Mouse (Mus musculus) cerebellum, adult (tissue): ENCODE data around the gene Nedd9.

Experiments
- ATAC-seq: cut with Nextera tagmentation; 2 replicates; pipeline ENCODE4 v1.9.2; 2017; ENCODE audit warnings: mild to moderate bottlenecking, moderate library complexity, mixed read lengths; ENCODE audit not compliant: insufficient number of reproducible peaks, low FRiP score, low TSS enrichment

Gene Nedd9

DNA sequence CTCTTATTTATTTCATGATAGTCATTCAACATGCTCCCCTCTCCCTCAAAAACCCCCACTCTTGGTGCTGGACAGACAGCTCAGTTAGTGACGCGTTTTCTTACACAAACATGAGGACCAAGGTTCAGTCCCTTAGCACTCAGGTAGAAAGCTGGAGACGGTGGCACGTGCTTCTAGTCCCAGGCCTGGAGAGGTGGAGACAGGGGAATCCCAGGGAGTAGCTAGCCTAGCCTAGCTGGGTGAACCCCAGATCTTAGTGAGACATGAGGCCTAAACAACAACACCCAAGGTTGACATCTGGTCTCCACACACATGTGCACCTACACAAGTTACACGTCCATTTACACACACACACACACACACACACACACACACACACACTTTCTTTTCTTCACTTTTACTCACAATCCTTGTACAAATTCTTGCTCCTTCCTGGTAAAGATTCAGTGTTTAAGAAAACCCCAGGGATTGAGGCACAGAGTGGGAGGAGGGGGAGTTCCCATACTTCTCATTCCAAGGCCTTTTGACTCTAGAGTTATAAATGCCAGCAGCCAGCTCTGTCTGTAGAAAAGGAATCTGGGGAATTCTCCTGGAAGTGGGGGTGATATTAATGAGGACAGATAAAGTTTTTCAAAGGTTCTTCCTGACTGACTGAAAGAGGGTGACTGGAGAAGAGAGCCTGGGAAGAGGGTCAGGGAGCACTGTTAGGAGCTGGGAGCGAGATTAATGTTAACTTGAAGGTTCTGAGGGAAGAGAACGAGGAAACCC lies 29.9 kb downstream of the Nedd9 start:
- ATAC-seq = no peak

DNA sequence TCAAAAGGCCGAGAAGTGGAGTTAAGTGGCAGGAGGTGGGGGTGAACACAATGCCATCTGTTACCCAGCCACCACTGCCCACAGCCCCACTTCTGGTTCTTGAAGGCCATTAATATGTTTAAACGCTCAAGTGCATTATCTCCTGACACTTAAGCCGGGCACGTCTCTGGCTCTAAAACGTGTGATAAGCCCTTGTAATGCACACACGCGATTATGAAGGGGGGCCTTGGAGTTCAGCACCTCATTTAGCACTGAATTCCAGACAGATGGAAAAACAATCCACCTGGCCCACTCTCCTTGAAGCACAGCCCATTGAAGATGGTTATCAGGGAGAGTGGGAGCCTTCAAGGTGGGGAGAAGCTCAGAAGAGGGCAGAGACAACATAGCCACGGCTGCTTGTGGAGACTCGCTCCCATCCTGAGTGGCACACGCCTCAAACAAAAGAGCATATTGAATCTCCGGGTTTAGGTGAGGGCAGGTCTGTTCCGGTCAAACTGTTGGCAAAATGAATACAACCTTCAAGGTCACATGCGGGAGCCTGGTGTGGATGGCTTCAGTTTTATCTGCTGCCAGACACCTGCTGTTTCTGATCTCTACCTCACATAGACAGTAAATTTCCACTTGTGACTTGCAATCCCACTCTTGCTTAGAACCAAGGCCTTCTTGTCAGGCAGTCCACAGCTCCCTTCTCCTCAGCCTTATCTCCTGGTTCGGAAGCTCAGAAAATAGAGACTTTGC lies 30.7 kb downstream of the Nedd9 start:
- ATAC-seq = no peak

DNA sequence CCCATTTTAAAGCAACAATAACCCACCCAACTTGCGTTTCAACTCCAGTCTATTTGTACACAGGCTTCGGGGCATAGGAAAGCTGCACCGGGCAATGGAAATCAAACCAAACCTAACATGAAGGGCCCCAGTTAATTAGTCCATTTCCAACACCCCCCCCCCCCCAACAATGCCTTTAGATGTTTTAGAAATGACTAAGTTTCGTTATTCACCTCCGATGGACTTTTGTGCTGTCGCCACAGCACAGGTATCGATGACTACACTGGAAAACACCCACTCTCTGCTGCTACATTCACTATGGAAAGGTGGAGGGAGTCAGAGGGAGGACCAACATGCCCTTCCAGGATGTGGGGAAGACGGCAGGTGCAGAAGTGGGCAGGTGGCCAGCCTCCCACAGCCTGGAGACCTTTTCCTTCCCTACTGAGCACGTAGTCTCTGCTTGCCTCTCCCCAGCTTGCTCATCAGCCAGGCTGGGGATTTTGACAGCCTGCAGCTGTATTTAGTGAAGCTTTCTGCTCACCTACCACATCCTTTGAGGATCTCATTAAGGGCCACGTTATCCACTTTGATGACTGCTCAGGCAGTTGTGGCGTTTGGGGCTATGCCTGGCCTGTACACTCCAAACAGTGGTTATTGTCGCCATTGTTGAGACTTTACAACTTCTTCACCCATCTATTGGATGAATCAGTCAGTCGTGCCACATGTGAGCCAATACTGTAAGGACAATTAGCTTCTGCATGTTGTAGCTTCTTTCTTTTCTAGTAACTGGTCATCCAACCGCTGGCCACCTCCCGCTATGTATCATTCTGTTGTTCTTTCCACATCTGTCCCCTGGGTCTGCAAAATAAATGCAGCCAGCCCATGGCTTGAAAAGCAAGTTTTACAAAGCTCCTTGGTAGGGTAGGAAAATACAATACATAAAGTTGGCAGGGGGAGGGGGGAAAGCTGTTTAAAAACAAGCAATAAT lies 33.7 kb downstream of the Nedd9 start:
- no peak for ATAC-seq

DNA sequence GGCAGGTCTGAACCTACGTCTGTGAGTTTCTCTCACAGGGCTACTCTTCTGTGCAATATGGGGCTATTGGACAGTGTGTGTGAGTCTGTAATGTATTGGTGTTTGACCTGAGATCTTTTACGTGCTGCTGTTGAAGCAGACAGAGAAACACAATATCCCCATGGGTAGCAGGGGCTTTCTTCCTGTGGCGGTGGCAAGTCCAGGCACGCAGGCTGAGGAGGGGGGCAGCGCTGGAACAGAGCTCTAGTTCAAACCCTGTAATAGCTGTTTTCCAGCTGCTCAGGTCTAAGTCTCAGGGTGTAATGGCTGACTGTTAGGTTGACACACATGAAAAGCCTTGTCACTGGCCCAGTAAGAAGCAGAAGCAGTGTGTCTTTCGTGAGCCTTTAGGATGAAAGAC lies 36.3 kb downstream of the Nedd9 start:
- ATAC-seq = no peak

DNA sequence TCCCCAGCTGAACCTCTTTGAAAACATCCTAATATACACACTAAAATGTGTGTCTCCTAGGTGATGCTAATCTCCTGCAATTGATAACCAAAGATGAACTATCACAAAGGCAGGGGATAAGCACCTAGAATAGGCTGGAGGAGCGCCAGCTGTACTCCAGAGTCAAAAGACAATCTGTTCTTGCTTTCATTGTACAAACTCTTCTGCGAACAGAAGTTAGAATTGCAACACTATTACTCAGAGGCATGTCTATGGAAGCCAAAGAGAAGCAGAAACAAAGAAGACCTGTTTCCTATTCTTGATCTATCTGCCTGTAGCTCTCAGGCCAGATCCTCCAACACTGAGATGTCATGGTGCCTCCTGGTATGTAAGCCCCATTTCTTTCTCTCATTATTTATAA lies 38.0 kb downstream of the Nedd9 start:
- no peak for ATAC-seq

DNA sequence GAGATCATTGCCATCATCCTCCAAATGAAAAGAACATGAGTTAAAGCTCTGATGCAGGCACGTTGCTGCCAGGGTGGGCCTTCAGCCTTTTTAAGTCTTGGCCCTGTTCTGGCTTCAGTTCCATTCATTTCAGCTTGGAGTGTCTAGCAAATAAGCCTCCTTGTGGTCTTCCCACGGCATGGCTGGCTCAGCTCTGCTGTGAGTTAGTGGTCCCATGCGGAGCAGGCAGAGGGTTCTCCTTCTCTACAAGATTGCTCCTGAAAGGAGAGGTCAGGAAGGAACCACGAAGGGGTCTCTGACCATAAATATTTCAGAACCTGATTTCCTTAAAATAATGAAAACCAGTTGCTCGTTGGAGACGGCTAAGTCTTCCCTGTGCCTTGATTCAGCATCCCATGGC lies 40.0 kb downstream of the Nedd9 start:
- no peak for ATAC-seq

DNA sequence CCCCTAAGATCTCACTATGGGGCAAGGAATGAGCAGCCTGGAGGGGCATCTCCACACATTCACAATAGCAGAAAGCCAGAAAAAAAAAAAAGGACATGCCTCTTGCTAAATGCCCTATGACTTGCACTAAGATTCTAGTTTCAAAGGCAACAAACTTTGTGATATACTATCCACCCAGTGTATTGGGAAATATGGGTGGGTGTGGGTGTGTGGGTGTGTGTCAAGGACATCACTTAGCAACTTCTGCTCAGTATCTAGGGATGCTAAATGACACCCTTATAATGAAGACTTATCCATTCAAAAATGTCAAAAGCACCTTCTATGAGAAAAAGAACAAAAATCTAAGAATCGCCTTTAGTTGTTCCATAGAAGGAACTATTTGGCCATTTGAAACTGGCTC lies 40.6 kb downstream of the Nedd9 start:
- ATAC-seq = no peak

DNA sequence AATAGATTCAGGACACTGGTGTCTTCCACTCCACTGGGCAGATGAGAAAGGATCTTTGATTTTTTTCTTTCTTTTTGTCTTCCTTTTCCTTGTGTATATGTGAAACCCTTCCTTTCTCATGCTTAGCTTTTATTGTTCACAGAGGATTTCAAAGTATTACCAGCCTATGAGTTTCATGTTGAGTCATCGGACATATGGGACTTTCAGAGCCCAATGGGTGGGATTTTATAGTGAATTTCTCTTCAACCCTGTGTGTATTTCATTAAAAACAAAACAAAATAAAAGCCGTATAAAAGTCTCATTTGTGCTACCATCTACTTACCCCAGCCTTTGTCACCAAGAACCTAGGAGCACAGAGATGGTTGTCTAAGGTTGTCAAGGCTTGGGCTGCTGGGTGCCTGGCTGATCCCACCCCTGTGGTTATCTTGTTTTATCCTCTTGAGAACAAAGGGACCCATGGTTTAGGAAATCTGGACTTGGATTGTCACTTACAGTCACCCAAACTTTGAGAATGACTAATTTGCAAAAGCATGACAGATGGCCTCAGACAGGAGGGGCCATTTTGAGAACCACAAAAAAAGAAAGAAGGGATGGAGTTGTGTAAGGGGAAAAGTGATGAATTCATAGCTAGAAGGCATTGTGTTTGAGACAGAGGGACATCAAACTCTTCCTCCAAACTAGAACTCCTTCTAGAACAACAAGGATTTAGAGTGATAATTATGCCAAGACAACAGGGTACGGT lies 41.9 kb downstream of the Nedd9 start:
- ATAC-seq = no peak

DNA sequence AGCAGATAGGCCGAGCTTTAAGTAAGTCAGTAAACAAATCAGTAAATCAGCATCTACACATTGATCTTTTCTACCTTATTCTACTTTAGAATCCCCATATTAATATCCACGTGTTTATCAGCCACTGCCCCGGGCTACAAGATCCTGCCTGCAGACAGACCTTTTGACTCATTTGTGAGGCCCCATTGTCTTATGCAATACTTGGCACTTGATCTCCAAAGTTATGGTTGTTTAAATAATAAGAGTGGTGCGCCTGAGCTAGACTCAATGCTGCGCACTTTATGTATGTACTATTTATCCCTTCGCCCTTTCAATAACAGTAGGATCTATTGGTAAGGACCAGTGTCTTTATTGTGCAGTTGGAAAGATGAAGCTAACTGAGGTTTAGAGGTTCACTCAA lies 42.9 kb downstream of the Nedd9 start:
- ATAC-seq = no peak

DNA sequence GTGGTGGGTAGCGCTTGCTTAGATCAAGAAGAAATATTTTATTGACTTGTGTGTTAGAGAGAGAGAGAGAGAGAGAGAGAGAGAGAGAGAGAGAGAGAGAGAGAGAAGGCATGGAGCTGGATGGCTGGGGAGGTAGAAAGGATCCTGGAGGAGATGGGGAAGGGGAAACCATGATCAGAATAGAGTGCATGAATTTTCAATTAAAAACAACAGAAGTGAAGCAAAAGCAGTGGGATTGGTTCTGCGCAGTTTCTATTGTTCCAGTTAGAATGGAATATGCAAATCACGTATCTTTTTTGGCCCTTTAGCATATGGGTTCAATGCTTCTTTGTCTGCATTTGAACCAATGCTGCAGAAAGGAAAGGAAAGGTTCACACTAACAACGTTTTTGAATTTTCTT lies 45.0 kb downstream of the Nedd9 start:
- ATAC-seq = no peak

DNA sequence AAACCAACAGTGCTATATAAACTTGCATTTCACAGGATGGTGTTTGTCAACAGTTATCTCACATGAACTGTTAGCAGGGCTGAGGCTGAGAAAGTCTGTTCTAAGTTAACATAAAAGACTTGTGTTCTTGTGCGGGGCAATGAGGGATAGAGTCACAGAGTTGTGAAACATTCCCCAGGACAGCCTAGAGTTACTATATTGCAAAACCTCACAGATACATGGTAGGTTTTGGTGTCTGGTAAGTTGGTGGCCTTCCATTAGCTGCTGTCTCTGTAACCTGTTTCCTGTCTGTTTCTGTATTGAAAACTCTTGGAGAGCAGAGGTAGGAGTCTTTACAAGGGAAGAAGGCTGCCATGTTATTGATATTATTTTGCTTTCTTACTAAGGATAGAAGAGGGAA lies 47.0 kb downstream of the Nedd9 start:
- no peak for ATAC-seq

DNA sequence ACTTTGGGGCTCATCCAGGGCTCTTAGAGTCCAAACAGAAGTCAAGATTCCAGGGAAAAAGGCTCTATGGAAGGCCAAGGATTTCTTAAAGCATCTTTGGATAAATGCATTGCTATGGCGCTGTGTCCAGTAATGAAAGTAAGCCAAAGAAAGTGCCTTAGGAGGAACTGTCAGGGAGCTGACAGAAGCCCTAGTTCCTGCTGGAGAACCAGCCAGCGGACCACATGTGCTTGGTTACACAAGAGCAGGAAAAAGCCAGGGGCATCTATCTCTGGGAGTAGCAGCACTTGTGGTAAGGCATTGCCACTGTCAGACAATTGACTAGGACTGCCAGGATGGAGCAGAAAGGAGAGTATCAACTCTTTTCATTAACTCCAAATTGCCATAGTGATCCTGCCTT lies 49.8 kb downstream of the Nedd9 start:
- ATAC-seq = no peak

DNA sequence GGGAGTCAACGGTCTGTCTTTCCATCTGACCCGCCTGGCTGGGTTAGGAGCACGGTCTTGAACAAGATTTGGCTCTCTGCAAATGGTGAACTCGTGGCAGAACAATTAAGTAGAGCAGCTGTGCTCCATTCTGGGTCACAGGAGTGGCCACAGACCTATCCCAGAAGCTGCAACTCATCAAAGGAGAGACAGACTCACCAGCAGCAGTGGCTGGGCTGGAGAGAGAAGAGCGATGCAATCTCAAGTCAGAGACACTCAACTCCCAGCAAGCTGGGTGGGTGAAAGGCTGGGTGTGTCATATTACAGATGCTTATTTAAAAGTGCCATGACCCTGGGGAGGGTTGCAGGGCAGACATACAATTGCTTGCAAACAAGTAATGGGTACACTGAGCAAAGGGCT lies 50.4 kb downstream of the Nedd9 start:
- no peak for ATAC-seq

DNA sequence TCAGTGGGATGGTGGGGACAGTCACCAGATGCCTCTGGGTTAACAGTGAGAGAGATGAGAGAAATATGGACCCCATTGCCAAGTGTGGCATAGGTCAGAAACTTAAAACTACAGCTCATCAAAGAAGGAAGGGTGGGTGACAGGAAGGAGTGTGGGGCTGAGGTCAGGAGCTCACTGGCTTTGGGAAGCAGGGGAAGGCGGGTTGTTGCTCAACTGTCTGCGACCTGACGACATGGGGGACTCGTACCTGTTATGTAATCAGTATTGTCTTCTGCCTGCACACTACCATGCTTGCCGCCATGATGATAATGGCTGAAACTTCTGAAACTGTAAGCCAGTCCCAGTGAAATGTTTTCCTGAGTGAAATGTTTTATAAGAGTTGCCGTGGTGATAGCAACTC lies 54.0 kb downstream of the Nedd9 start:
- no peak for ATAC-seq

DNA sequence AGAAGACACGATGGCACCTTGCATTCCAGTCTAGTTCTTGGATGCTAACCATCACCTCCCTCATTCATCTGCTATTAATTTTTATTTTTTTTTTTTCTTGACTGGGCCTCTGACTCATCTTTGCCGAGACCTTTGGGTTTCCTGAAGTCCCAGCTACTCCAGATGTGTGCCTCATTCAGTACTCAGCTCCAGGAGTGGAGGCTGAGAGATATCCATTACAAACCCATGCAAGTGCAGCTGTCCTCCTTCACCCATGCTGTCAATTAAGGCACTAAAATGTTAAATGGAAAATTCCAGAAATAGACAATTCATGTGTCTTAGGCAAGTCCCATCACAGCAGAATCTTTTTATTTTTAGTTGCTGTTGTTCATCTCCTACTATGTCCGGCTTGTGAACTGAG lies 55.4 kb downstream of the Nedd9 start:
- ATAC-seq = no peak

DNA sequence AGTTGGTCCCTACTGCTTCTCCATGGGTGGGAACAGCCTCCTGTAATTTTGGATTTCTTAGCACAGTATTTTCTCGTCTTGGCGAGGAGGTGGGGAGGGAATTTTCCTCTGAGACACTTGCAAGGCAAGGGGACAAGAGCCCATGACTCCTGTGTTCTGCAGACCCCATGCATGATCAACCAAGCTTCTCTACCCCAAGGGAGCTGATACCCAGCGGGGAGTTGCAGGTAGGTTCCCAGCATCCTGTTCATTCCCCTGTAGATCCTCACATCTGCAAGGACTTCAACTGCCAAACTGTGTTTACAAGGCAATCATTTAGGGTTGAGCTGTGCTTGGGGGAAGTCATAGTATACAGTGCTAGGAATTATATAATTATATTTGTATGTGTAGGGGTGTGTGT lies 60.1 kb downstream of the Nedd9 start:
- no peak for ATAC-seq

DNA sequence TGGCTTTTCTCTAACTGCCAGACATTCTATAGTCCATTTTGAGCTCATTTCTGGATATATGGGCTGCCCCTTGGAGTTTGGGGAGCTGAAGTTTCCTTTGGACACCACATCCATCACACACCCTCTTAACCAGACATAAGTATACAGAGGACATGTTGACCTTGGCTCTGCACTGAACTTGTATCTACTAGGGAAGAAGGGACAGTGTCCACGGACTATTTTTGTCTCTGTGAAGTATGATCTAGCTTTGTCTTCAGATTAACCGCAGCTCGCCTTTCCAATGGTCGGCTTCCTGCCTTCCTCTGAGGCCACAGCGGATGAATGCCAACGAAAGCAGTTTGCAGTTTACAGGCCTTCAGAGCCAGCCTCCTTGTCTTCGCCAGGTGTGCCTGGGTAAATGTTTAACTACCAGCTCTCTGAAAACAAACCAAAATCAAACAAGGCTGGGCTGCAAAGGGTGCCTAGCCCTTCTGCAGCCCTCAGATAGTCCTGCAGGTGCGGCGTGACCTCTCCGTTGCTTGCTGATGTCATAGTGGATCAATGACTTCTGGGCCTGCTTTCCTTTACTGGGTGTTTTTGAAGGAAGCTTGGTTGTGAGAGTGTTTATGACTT lies 63.6 kb downstream of the Nedd9 start:
- no peak for ATAC-seq

DNA sequence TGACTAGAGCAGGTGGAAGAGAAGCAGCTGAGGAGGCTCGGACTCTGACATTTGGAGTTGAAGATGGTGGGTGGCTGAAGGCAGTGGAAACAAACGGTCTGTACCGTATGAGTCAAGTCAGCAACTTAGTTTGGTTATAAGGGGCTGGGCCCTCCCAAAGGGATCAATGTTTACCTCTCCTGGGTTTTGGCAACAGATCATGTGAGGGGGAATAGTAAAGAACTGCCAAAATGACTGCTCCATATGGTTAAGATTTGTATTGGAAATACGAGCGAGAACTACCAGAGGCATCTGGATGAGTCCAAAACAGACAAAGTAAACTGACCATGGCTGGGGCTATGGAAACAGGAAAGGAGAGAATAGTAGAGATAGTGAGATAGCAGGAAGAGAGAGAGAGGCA lies 64.6 kb downstream of the Nedd9 start:
- ATAC-seq = no peak

DNA sequence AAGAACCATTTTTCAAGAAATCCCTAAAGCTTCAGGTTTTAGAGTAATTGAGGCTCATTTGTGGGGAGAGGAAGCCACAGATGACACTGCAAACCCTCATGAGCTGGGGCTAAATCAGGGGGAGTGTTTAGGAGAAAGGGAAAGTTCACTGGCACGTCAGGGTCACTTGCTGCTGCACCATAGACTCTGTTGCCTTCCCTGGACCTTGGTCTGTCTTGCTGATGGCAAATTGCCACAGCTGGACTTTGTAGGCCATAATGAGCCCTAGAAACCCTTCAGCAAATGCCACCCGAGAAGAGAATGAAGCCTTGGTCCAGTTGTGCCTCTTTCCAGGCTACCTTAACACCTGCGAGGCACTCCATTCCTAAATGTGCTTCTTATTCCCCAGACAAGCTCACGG lies 66.8 kb downstream of the Nedd9 start:
- ATAC-seq = no peak
